Mouse (Mus musculus) retina, adult 2 months (tissue): ENCODE data around the gene Spast.

Experiments used
- DNase-seq: peaks from one replicate; pipeline ENCODE4 v3.0.0-alpha.2; 2012; ENCODE audit warnings: low read depth, low spot score

Gene Spast

DNA sequence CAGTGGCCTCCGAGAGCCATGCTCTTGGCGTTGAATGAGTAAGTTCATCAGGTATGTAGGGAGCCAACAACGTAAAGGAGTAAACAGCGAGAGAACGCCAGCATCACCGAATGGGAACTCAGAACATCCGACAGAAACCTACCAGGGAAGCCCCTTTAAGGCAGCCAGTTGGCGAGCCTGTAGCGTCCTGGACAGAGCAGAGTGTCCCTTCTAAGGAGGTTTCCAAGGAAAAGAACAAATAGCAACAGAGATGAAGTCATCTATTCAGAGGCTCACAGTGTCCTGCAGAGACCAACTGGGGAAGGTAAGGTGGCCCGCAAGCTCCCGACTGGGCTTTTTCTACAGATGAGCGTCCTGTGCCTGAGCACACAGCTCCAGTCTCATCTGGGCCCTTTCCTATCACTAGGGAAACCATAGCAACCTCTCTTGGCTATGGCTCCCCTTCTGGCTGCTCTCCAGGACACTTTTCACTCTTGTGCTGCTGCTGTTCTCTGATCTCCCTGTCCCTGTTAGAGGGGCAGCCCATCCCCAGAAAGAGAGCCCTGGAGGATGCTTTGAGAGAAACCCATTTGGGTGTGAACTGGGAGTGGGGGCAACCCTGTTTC lies 85.7 kb downstream of the Spast start:
- no peak for DNase-seq

DNA sequence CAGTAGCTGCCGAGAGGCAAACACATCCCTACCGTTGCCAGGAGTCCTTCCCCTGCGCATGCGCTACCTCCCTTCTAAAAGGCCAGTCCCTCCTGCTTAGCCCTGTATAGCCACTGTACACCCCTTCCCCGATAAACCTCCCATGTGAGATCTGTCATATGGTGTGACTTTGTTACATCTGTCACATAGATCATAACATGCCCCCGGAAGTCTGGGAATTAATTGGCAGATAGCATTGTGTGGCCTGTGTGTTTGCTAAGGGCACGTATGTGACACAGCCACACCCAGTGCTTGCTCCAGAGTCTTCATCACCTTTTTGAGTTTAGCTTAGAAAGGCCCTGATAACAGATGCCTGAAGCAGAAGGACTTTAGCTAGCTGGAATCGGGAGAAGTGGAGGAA lies 91.3 kb downstream of the Spast start:
- DNase-seq = no peak

DNA sequence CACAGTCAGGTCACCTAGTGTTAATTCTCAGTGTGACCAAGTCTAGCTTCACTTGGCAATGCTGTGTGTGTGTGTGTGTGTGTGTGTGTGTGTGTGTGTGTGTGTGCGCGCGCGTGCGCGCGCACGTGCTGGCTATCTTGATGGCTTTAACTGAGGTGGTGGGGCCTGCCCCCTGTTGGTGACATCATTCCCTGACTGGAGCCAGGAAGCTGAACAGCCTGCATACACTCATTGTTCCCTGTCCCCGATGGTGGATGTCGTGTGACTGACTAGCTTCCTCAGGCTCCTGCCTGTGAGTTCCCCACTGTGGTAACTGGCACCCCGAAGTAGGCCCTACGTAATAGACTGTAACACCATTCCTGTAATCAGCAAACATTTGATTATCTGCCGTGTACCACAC lies 92.7 kb downstream of the Spast start:
- no peak for DNase-seq

DNA sequence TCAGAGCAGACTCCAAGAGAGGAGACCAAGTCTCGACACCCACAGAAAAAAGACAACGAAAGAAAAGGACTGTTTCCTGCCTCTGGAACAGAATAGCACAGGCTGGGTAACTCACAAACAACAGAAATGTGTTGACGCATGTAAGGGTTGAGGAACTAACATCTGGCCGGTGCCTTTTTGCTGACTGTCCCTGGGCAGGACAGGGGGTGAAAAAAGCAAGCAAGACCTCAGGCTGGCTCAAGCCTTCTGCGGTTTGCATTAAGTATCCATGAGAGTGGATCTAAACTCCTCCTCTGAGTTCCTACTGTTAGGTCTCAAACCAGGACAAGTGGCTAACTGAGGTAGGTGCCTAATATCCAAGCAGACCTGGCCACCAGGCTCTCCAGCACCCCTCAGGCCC lies 93.8 kb downstream of the Spast start:
- no peak for DNase-seq

DNA sequence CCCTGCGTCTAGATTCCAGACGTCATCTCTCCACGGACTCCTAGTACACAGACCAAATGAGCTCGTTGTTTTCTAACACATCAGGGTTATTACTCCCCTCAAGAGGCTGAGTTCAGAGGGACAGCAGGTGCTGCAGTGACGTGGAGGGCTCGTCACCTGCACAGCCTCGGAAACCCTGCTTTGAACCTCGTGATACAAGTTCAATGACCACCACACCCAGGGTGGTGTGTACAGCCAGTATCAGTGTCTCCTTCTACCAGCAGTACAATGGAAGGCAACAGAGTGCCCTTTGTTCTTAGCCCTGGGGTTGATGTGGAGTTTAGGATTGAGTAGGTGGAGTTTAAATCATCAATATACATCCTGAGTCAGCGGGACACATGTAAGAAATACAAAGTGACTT lies 99.0 kb downstream of the Spast start:
- DNase-seq = no peak

DNA sequence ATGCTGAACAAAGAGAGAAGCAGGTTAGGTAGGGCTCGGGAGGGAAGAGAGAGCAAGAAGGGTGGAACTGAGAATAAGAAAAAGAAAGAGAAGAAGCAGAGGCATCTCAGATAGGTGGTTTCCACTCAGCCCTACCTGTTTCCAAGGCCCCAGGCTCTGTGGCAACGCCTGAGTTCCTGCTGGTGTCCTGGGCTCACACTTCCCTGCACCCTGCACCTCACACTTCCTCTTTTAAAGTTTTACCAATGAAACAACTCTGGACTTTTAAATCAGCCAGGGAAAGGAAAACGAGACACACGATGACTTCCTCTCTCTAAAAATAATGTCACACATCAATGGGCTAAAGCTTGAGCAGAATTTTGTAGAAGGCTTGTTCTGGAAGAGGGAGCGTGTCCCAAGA lies 101.7 kb downstream of the Spast start:
- no peak for DNase-seq
